8 mouse cellular contexts compared by ENCODE assay signal in the genomic region with DNA sequence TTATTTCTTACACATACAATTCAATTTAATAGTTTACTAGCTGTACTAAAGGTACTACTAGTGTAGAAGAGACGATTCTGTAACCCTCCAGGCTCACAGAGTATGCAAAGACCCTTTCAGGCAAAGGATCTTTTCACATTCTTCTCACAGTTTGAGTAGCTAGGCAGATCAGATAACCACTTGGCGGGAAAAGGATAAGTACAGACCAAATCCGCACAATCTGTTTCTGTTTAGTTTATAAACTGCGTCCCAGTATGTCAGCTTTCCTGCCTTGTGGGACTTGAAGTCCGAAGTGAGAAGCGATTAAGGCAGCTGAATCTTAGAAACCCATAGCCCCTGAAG. TPM values are rescaled to one million over a fixed set of nuclear protein-coding genes. Genes with fewer than 3 reads are reported as not detected.
DNase-seq lines count a peak whose midpoint lies in the region; ATAC-seq and TF ChIP-seq lines count a peak whose summit lies in the region.

No protein-coding gene starts in this region.

- H3K9ac ChIP-seq in CH12.LX (ENCODE audit: insufficient read depth, low read depth): peak overlapping the region; percentile 55; the same call in 1 of the 2 replicates
- H3K9ac ChIP-seq in forebrain, embryonic 16.5 days (replicated peaks; ENCODE audit: low read depth, low read length): peak overlapping the region; percentile 91
- peak overlapping the region; percentile 59; the same call in 1 of the 2 replicates for H3K9ac ChIP-seq in liver, embryonic 16.5 days (ENCODE audit: low read depth, low read length)

- dilution Hi-C loops in CH12.LX (cut with MboI; ENCODE audit: extremely low pct_ligation_motif_present, extremely low pct_unique_long_range_greater_than_20kb, low sequenced_read_pairs): no loop called here

- 0 out of 2 replicates have a peak overlapping the region, but pooled peaks have one; percentile 38 for H3K4me2 ChIP-seq in CH12.LX (ENCODE audit: insufficient read depth, low read depth, poor library complexity, severe bottlenecking)
- peak overlapping the region; percentile 57 for H3K4me2 ChIP-seq in forebrain, embryonic 16.5 days (ENCODE audit: low read length)
- H3K4me2 ChIP-seq in liver, embryonic 16.5 days (ENCODE audit: low read depth, low read length): peak overlapping the region; percentile 90

- peaks cover 6% of the 10 kb centered on the region; the same call in 1 of the 2 replicates for H3K79me2 ChIP-seq in CH12.LX (replicated peaks; ENCODE audit: control insufficient read depth, extremely low read depth, insufficient read depth, poor library complexity, severe bottlenecking)

- no peak for TF ChIP-seq EP300 in CH12.LX (IDR thresholded peaks at IDR 0.05; ENCODE audit: low read length)

- no peaks in the 10 kb centered on the region for H3K36me3 ChIP-seq in heart, embryonic 10.5 days
- H3K36me3 ChIP-seq in CH12.LX (replicated peaks in 1 of 2; ENCODE audit: control insufficient read depth in 1 of 2, insufficient read depth in 1 of 2, low read length in 1 of 2): peaks cover 4 to 19% of the 10 kb centered on the region in 2 experiments
- no peaks in the 10 kb centered on the region for H3K36me3 ChIP-seq in forebrain, embryonic 16.5 days (ENCODE audit: control insufficient read depth, insufficient read depth)
- no peaks in the 10 kb centered on the region for H3K36me3 ChIP-seq in liver, embryonic 16.5 days (ENCODE audit: control insufficient read depth, insufficient read depth)

- peaks cover 12% of the 10 kb centered on the region; the same call in 1 of the 2 replicates for H3K4me1 ChIP-seq in heart, embryonic 10.5 days
- H3K4me1 ChIP-seq in CH12.LX (ENCODE audit: control insufficient read depth in 1 of 2, insufficient read depth in 2 of 2): peaks cover 3 to 20% of the 10 kb centered on the region in 2 experiments; a peak in 3 of 4 replicates
- H3K4me1 ChIP-seq in forebrain, embryonic 16.5 days (replicated peaks; ENCODE audit: control insufficient read depth, insufficient read depth, low read length): peaks cover 13% of the 10 kb centered on the region
- peaks cover 5% of the 10 kb centered on the region for H3K4me1 ChIP-seq in liver, embryonic 16.5 days (ENCODE audit: control insufficient read depth, low read depth, low read length)

- no peak for TF ChIP-seq CTCF in CH12.LX (conservative IDR thresholded peaks at IDR 0.05 in 1 of 2, IDR thresholded peaks at IDR 0.05 in 1 of 2; ENCODE audit: low read depth in 2 of 2, low read length in 2 of 2)

- no peak for TF ChIP-seq POLR2A in CH12.LX (IDR thresholded peaks at IDR 0.05; ENCODE audit: low read depth, low read length)

- TF ChIP-seq RAD21 in CH12.LX (IDR thresholded peaks at IDR 0.05; ENCODE audit: low read depth, low read length): no peak

- peak overlapping the region; percentile 75 for H3K4me3 ChIP-seq in heart, embryonic 10.5 days
- H3K4me3 ChIP-seq in CH12.LX (replicated peaks in 1 of 3; ENCODE audit: low read depth in 2 of 3, low read length in 2 of 3, poor library complexity in 1 of 3): peak overlapping the region; percentile 56 to 89 (median 60)
- peak overlapping the region; percentile 88 for H3K4me3 ChIP-seq in forebrain, embryonic 16.5 days (replicated peaks; ENCODE audit: low read length)
- peak overlapping the region; percentile 89 for H3K4me3 ChIP-seq in liver, embryonic 16.5 days (ENCODE audit: low read depth, low read length)

- no peak for ATAC-seq in forebrain, embryonic 16.5 days
- no peak for ATAC-seq in liver, embryonic 16.5 days (ENCODE audit: low read depth)

- DNase-seq in heart, embryonic 10.5 days (ENCODE audit: low spot score): no peak
- DNase-seq in heart, adult 8-10 months (ENCODE audit: low spot score): no peak
- DNase-seq in CH12.LX (ENCODE audit: extremely low read depth): no peak
- no peak for DNase-seq in thymus, postnatal 14 days
- DNase-seq in layer of hippocampus, adult 11-12 months (ENCODE audit: low spot score): no peak
- DNase-seq in retina, embryonic 14.5 days (ENCODE audit: low spot score): no peak

- in situ Hi-C loops in CH12.LX (cut with MboI; ENCODE audit: low pct_ligation_motif_present, low pct_unique_long_range_greater_than_20kb, low sequenced_read_pairs): loop anchor here (10.0 kb wide), 2 partner anchors 51 to 321 kb away; no protein-coding TSS in a partner anchor

- no peaks in the 10 kb centered on the region for H3K9me3 ChIP-seq in heart, embryonic 10.5 days
- no peaks in the 10 kb centered on the region for H3K9me3 ChIP-seq in CH12.LX (replicated peaks; ENCODE audit: low read length)
- no peaks in the 10 kb centered on the region for H3K9me3 ChIP-seq in forebrain, embryonic 16.5 days (ENCODE audit: control insufficient read depth, low read length)
- H3K9me3 ChIP-seq in liver, embryonic 16.5 days (replicated peaks; ENCODE audit: control insufficient read depth, low read length): no peaks in the 10 kb centered on the region

- no peaks in the 10 kb centered on the region for H3K27me3 ChIP-seq in heart, embryonic 10.5 days (ENCODE audit: insufficient read depth, poor library complexity, severe bottlenecking)
- H3K27me3 ChIP-seq in CH12.LX (replicated peaks): no peaks in the 10 kb centered on the region
- H3K27me3 ChIP-seq in forebrain, embryonic 16.5 days (replicated peaks; ENCODE audit: control insufficient read depth, insufficient read depth, low read length): no peaks in the 10 kb centered on the region
- H3K27me3 ChIP-seq in liver, embryonic 16.5 days (ENCODE audit: control insufficient read depth, insufficient read depth, low read depth, low read length): no peaks in the 10 kb centered on the region

- WGBS in heart, embryonic 10.5 days: 1% methylated on average over 6 of the region's 6 CpGs
- WGBS in forebrain, embryonic 16.5 days: 0% methylated on average over 6 of the region's 6 CpGs
- under 1% methylated on average over 6 of the region's 6 CpGs for WGBS in liver, embryonic 16.5 days (ENCODE audit: insufficient replicate concordance)

- peak overlapping the region; percentile 92; the same call in 1 of the 2 replicates for H3K27ac ChIP-seq in heart, embryonic 10.5 days
- peak overlapping the region; percentile 11; the same call in 1 of the 2 replicates for H3K27ac ChIP-seq in CH12.LX (ENCODE audit: insufficient read depth, low read depth)
- peak overlapping the region; percentile 80 for H3K27ac ChIP-seq in forebrain, embryonic 16.5 days (ENCODE audit: low read length)
- H3K27ac ChIP-seq in liver, embryonic 16.5 days (ENCODE audit: low read length): peak overlapping the region; percentile 79

TF ChIP-seq in CH12.LX, 34 proteins besides CTCF, POLR2A, EP300 and RAD21:
- TF ChIP-seq PAX5 (IDR thresholded peaks at IDR 0.05; ENCODE audit: low read length) (no peak), NELFE (IDR thresholded peaks at IDR 0.05; ENCODE audit: low read depth, low read length) (no peak; the same call in 1 of the 2 replicates), SIN3A (IDR thresholded peaks at IDR 0.05; ENCODE audit: low read length) (no peak; the same call in 1 of the 2 replicates), E2F4 (IDR thresholded peaks at IDR 0.05; ENCODE audit: insufficient replicate concordance, low read depth, low read length) (peak; percentile 93), MAFK (IDR thresholded peaks at IDR 0.05; ENCODE audit: insufficient replicate concordance, low read length) (no peak), USF2 (conservative IDR thresholded peaks at IDR 0.05; ENCODE audit: low read depth, low read length) (no peak), TBP (conservative IDR thresholded peaks at IDR 0.05; ENCODE audit: low read depth, low read length) (peak; percentile 80)

RNA-seq across cellular contexts. Expression of a gene that starts 0.3 kb away (rescaled TPM):
- 35.2 and 38.7 TPM in 2 replicates for polyA plus RNA-seq in heart, embryonic 10.5 days (2016; fragmentation: Nextera tagmentation; extraction: Ambion mirVana)
- 10 to 100 TPM; 19.1 to 30.5 (median 25.2) TPM for total RNA-seq in heart, adult 8-10 months (2022)
- total RNA-seq in CH12.LX (2012; rRNA removed): 16.3 and 17.8 TPM in 2 replicates
- total RNA-seq in CH12.LX (2014; rRNA removed): 18.9 and 19.7 TPM in 2 replicates
- polyA plus RNA-seq in CH12.LX (2012; ENCODE audit: insufficient read length, low read depth): 32.6 and 48.0 TPM in 2 replicates
- 62.6 and 67.2 TPM in 2 replicates for polyA plus RNA-seq in forebrain, embryonic 16.5 days (2015; fragmentation: Nextera tagmentation; extraction: Ambion mirVana)
- 11.2 and 12.0 TPM in 2 replicates for polyA plus RNA-seq in liver, embryonic 16.5 days (2015; fragmentation: Nextera tagmentation; extraction: Ambion mirVana)

RNA-seq across cellular contexts. Expression of a gene that starts 14.9 kb away (rescaled TPM):
- 13.2 and 13.9 TPM in 2 replicates for polyA plus RNA-seq in heart, embryonic 10.5 days (2016; fragmentation: Nextera tagmentation; extraction: Ambion mirVana)
- 10 to 100 TPM; 53.9 to 64.4 (median 58.9) TPM for total RNA-seq in heart, adult 8-10 months (2022)
- total RNA-seq in CH12.LX (2012; rRNA removed) (8.9 and 10.3 TPM in 2 replicates), CH12.LX (2014; rRNA removed) (18.5 and 19.2 TPM in 2 replicates)
- 18.6 and 24.4 TPM in 2 replicates for polyA plus RNA-seq in CH12.LX (2012; ENCODE audit: insufficient read length, low read depth)
- polyA plus RNA-seq in forebrain, embryonic 16.5 days (2015; fragmentation: Nextera tagmentation; extraction: Ambion mirVana): 18.1 and 21.9 TPM in 2 replicates
- polyA plus RNA-seq in liver, embryonic 16.5 days (2015; fragmentation: Nextera tagmentation; extraction: Ambion mirVana): 3.2 TPM in 2 replicates

Comparison
In these comparisons a context has a peak if more than half of its experiments do, and no peak if none do; other contexts are left out.
1. H3K27ac ChIP-seq: peak in every context shown above with its lines; median percentile 92 in heart, embryonic 10.5 days; 80 in forebrain, embryonic 16.5 days; 79 in liver, embryonic 16.5 days; 11 in CH12.LX.
2. H3K4me2 ChIP-seq: peak in every context shown above with its lines; median percentile 90 in liver, embryonic 16.5 days; 57 in forebrain, embryonic 16.5 days; 38 in CH12.LX.